Mouse (Mus musculus) midbrain, embryonic 10.5 days (tissue): ENCODE results near the gene Slc35b2. TPM values are rescaled to one million over a fixed set of nuclear protein-coding genes. Genes with fewer than 3 reads are reported as not detected.

Experiments used
- DNase-seq: peaks from one replicate; pipeline ENCODE4 v3.0.0-alpha.2; 2017; ENCODE audit warnings: low spot score
- H3K27ac ChIP-seq: fragments of 300-500 bp; sonication (generic); replicated peaks from 2 replicates; pipeline ENCODE4 v1.5.1; 2016; ENCODE audit warnings: mild to moderate bottlenecking
- H3K27me3 ChIP-seq: fragments of 300-500 bp; sonication (generic); 2 replicates; pipeline ENCODE4 v1.6.1; 2016; ENCODE audit warnings: low read depth, mild to moderate bottlenecking; ENCODE audit not compliant: poor library complexity, severe bottlenecking
- H3K36me3 ChIP-seq: fragments of 300-500 bp; sonication (generic); 2 replicates; pipeline ENCODE4 v1.6.1; 2016; ENCODE audit warnings: mild to moderate bottlenecking, moderate library complexity
- H3K4me1 ChIP-seq: fragments of 300-500 bp; sonication (generic); 2 replicates; pipeline ENCODE4 v1.6.1; 2016
- H3K4me3 ChIP-seq: fragments of 300-500 bp; sonication (generic); 2 replicates; pipeline ENCODE4 v1.5.1; 2016; ENCODE audit warnings: mild to moderate bottlenecking, moderate library complexity
- H3K9me3 ChIP-seq: fragments of 300-500 bp; sonication (generic); replicated peaks from 2 replicates; pipeline ENCODE4 v1.6.1; 2016; ENCODE audit warnings: mild to moderate bottlenecking
- WGBS: fragments of 180-500 bp; shearing (Covaris S2); methylation state at CpG from one replicate; pipeline ENCODE4 v1.1.7; 2016; 5-methylcytosine and 5-hydroxymethylcytosine counted together
- polyA plus RNA-seq: library from polyadenylated mRNA; unstranded; fragments of >200 nt; fragmentation: Nextera tagmentation; extraction: Ambion mirVana; gene quantifications from 2 replicates; pipeline ENCODE4 v1.2.1, GENCODE M21; 2016

Gene Slc35b2
- polyA plus RNA-seq, 1 experiment from 2014 or later, result 122 TPM

DNA sequence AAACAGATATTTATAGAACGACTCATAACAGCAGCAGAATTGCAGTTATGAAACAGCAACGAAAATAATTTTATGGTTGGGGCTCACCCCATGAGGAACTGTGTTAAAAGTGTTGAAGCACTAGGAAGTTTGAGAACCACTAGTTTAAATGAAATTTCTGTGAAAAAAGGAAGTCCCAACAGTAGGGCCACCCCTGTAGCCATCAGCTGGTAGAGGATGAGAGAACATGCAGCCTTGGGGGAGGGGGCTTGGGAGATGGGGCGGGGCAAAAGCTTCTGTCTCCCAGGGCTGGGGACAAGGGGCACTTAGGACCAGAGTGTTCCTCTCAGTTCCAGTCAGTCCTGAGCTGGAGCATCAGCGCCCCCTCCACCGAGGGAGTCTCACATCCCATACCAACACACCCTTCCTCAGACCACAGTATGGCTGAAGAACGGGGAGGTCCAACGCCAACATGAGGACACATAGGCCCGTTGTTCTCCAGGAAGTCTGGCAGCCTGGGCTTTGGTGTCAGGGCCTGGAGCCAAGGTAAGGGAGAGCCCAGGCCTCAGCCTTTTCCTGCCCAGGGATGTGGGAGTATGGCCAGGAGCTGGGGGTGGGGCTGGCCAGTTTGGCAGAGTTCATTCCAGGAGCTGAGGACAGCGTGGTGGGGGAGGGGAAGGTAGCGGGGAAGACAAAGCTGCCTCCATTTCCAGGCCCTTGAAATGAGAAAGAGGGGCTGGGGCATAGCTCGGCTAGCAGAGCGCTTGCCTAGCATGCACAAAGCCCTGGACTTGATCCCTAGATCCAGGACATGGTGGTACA is 20.6 kb downstream of the Slc35b2 start:
- H3K9me3 ChIP-seq, result peaks cover 8% of the 10 kb centered on the region; the same call in 1 of the 2 replicates
- no peaks in the 10 kb centered on the region for H3K27me3 ChIP-seq
- peaks cover 30% of the 10 kb centered on the region for H3K36me3 ChIP-seq
- H3K4me1 ChIP-seq, result peaks cover 29% of the 10 kb centered on the region
- WGBS, result 33% methylated on average over 12 of the region's 12 CpGs
- H3K27ac ChIP-seq, result peak overlapping the region; percentile 85
- peak overlapping the region; percentile 19 for H3K4me3 ChIP-seq
- peak; percentile 61 for DNase-seq

GRCm38 (mm10) chr17:45584939-45585678 is 21.4 kb downstream of the Slc35b2 start:
- WGBS, result 13% methylated on average over 14 of the region's 14 CpGs
- Histone ChIP-seq H3K9me3 (peaks cover 8% of the 10 kb centered on the region; the same call in 1 of the 2 replicates), H3K27ac (peak overlapping the region; percentile 85), H3K4me3 (peak overlapping the region; percentile 19; the same call in 1 of the 2 replicates), H3K4me1 (peaks cover 29% of the 10 kb centered on the region), H3K27me3 (no peaks in the 10 kb centered on the region), H3K36me3 (peaks cover 38% of the 10 kb centered on the region)
- peak; percentile 85 for DNase-seq

- DNase-seq, result no peak
- Histone ChIP-seq H3K4me1 (peaks cover 32% of the 10 kb centered on the region), H3K4me3 (peak overlapping the region; percentile 7), H3K27me3 (no peaks in the 10 kb centered on the region), H3K36me3 (peaks cover 41% of the 10 kb centered on the region), H3K9me3 (peaks cover 8% of the 10 kb centered on the region; the same call in 1 of the 2 replicates), H3K27ac (peak overlapping the region; percentile 85)
- 61% methylated on average over 23 of the region's 23 CpGs for WGBS
These were observed 22.2 kb downstream of the Slc35b2 start for GRCm38 (mm10) chr17:45585725-45586448.

GRCm38 (mm10) chr17:45586449-45586837 is 22.8 kb downstream of the Slc35b2 start:
- WGBS, result 96% methylated on average over 3 of the region's 3 CpGs
- H3K27ac ChIP-seq, result no peak overlapping the region
- peaks cover 8% of the 10 kb centered on the region; the same call in 1 of the 2 replicates for H3K9me3 ChIP-seq
- peak overlapping the region; percentile 7; the same call in 1 of the 2 replicates for H3K4me3 ChIP-seq
- peaks cover 37% of the 10 kb centered on the region for H3K4me1 ChIP-seq
- DNase-seq, result no peak
- no peaks in the 10 kb centered on the region for H3K27me3 ChIP-seq
- H3K36me3 ChIP-seq, result peaks cover 41% of the 10 kb centered on the region

GRCm38 (mm10) chr17:45588370-45588769 is 24.7 kb downstream of the Slc35b2 start:
- 94% methylated on average over 7 of the region's 7 CpGs for WGBS
- DNase-seq, result no peak
- H3K4me1 ChIP-seq, result peaks cover 53% of the 10 kb centered on the region

GRCm38 (mm10) chr17:45589236-45589635 is 25.6 kb downstream of the Slc35b2 start:
- Histone ChIP-seq H3K27me3 (peaks cover 27% of the 10 kb centered on the region), H3K36me3 (peaks cover 41% of the 10 kb centered on the region), H3K27ac (0 out of 2 replicates have a peak overlapping the region, but pooled peaks have one; percentile 2), H3K9me3 (peaks cover 8% of the 10 kb centered on the region; the same call in 1 of the 2 replicates), H3K4me1 (peaks cover 57% of the 10 kb centered on the region), H3K4me3 (no peak overlapping the region)
- DNase-seq, result no peak
- 97% methylated on average over 7 of the region's 7 CpGs for WGBS

More at GRCm38 (mm10) chr17:45588370-45588769, 24.7 kb downstream of the Slc35b2 start:
- Histone ChIP-seq H3K36me3 (peaks cover 41% of the 10 kb centered on the region), H3K9me3 (peaks cover 8% of the 10 kb centered on the region; the same call in 1 of the 2 replicates), H3K27ac (no peak overlapping the region), H3K27me3 (peaks cover 19% of the 10 kb centered on the region), H3K4me3 (no peak overlapping the region)

GRCm38 (mm10) chr17:45589844-45590243 is 26.2 kb downstream of the Slc35b2 start:
- peaks cover 57% of the 10 kb centered on the region for H3K4me1 ChIP-seq
- H3K27ac ChIP-seq, result 0 out of 2 replicates have a peak overlapping the region, but pooled peaks have one; percentile 2
- H3K36me3 ChIP-seq, result peaks cover 41% of the 10 kb centered on the region
- peaks cover 8% of the 10 kb centered on the region; the same call in 1 of the 2 replicates for H3K9me3 ChIP-seq
- 91% methylated on average over 8 of the region's 8 CpGs for WGBS
- peaks cover 33% of the 10 kb centered on the region for H3K27me3 ChIP-seq
- H3K4me3 ChIP-seq, result no peak overlapping the region
- no peak for DNase-seq

DNA sequence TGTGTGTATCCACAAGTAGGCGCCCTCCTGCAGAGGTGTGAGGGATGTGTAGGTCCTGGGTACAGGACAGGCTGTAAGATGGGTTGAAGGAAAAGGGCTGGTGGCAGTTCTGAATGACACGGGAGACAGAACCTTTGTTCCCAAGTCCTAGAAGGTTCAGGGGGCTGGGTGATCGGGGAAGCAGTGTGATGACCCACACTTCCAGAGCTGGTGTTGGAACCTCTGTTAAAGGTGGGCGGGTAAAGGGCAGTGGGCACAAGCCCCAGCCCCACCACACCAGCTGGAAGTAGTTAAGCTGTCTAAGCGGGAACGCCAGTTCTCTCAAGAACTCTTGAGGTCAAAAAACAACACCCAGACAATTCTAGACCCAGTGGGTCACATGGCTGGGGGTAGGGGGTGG is 26.7 kb downstream of the Slc35b2 start:
- Histone ChIP-seq H3K4me1 (peaks cover 57% of the 10 kb centered on the region), H3K36me3 (peaks cover 41% of the 10 kb centered on the region), H3K27ac (no peak overlapping the region), H3K4me3 (no peak overlapping the region), H3K27me3 (peaks cover 39% of the 10 kb centered on the region), H3K9me3 (peaks cover 8% of the 10 kb centered on the region; the same call in 1 of the 2 replicates)
- DNase-seq, result no peak
- 89% methylated on average over 6 of the region's 6 CpGs for WGBS

- 58% methylated on average over 16 of the region's 16 CpGs for WGBS
- Histone ChIP-seq H3K27ac (peak overlapping the region; percentile 56), H3K4me1 (peaks cover 63% of the 10 kb centered on the region), H3K36me3 (peaks cover 29% of the 10 kb centered on the region), H3K9me3 (peaks cover 2% of the 10 kb centered on the region; the same call in 1 of the 2 replicates), H3K27me3 (peaks cover 54% of the 10 kb centered on the region), H3K4me3 (peak overlapping the region; percentile 66)
- no peak for DNase-seq
These were observed 28.3 kb downstream of the Slc35b2 start for GRCm38 (mm10) chr17:45591701-45592605.

DNA sequence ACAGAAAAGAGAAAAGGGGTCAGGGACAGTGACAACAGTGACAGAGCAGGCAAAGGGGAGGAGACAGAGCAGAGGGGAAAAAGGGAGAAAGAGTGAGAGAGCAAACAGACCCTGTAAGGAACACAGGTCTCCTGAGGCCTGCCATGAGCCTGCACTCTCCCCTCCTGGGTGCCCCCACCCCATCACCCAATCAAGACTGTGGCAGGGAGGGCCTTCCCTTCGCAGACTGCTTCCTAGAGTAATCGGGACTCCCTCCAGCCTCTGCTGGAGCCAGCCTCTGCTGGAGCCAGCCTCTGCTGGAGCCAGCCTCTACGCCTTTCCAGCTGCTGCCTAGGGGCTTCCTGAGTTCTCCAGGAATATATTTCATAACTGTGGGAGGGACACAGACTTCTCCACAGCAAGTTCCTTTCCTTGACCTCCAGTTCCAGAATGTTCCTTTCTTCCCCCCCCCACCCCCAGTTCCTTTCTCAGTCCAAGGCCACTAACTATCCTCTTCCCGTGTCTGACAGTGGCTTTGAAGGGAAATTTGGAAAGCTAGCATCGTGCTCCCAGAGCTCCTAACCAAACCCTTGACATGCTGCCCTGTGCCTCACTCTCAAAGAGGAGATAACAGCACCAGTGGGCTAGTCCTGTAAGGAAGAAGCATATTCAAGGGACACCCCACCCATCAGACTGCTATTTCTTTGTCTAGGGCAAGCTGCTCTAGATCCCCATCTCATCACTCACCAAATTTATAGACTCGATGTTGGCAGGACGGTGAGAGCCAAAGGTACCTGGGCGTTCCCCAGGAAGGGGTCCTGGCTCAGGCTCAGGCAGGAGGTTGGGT is 29.1 kb downstream of the Slc35b2 start:
- peak overlapping the region; percentile 56 for H3K27ac ChIP-seq
- DNase-seq, result no peak
- peaks cover 71% of the 10 kb centered on the region for H3K4me1 ChIP-seq
- no peaks in the 10 kb centered on the region for H3K9me3 ChIP-seq
- peaks cover 63% of the 10 kb centered on the region for H3K27me3 ChIP-seq
- 57% methylated on average over 8 of the region's 8 CpGs for WGBS
- H3K4me3 ChIP-seq, result peak overlapping the region; percentile 66
- peaks cover 23% of the 10 kb centered on the region for H3K36me3 ChIP-seq

GRCm38 (mm10) chr17:45593479-45593878 is 29.8 kb downstream of the Slc35b2 start:
- Histone ChIP-seq H3K4me3 (peak overlapping the region; percentile 66), H3K9me3 (no peaks in the 10 kb centered on the region), H3K4me1 (peaks cover 77% of the 10 kb centered on the region), H3K36me3 (peaks cover 20% of the 10 kb centered on the region), H3K27ac (no peak overlapping the region), H3K27me3 (peaks cover 70% of the 10 kb centered on the region)
- WGBS, result 13% methylated on average over 8 of the region's 8 CpGs
- no peak for DNase-seq
